8 mouse cellular contexts compared by ENCODE assay signal in genomic region chr12:91400232-91401048, GRCm38 (mm10). TPM values are rescaled to one million over a fixed set of nuclear protein-coding genes. Genes with fewer than 3 reads are reported as not detected.
A peak's percentile ranks its signal among the peaks of the same experiment; 100 is the strongest.
DNase-seq lines count a peak whose midpoint lies in the region; ATAC-seq and TF ChIP-seq lines count a peak whose summit lies in the region.

No protein-coding gene starts in this region.

- H3K27me3 ChIP-seq in hindbrain, postnatal 0 days (ENCODE audit: insufficient read depth, low read length): peaks cover 17% of the 10 kb centered on the region

- WGBS in hindbrain, postnatal 0 days: under 1% methylated on average over 38 of the region's 38 CpGs

- peak overlapping the region; percentile 90 for H3K4me2 ChIP-seq in hindbrain, postnatal 0 days (ENCODE audit: low read depth, low read length)

- 0 out of 2 replicates have a peak, but pooled peaks cover 7% of the 10 kb centered on the region for H3K4me1 ChIP-seq in hindbrain, postnatal 0 days (ENCODE audit: insufficient read depth, low read length)

- no peaks in the 10 kb centered on the region for H3K9me3 ChIP-seq in hindbrain, postnatal 0 days (ENCODE audit: low read length)

- DNase-seq in cerebellum, postnatal 4 days (ENCODE audit: low spot score in 2 of 2): peak; percentile 52 to 81
- DNase-seq in gastrocnemius, adult 18-20 months (ENCODE audit: low spot score): peak; percentile 34
- DNase-seq in hindbrain, postnatal 0 days (ENCODE audit: low spot score): peak; percentile 93
- DNase-seq in left cerebral cortex, adult 18-20 months (ENCODE audit: low spot score in 2 of 2): peak; percentile 78 to 82
- peak; percentile 67 for DNase-seq in lung, postnatal 36 days
- DNase-seq in retina, postnatal 7 days (ENCODE audit: low read depth, low spot score): peak; percentile 64
- DNase-seq in urinary bladder, postnatal 4 days (ENCODE audit: low spot score in 2 of 2): peak; percentile 44 to 74

- peak overlapping the region; percentile 44 for H3K4me3 ChIP-seq in hindbrain, postnatal 0 days (ENCODE audit: low read length)

- no peaks in the 10 kb centered on the region for H3K36me3 ChIP-seq in hindbrain, postnatal 0 days (ENCODE audit: insufficient read depth, low read length)

- peak; percentile 97 for TF ChIP-seq CTCF in hindbrain, postnatal 0 days (IDR thresholded peaks at IDR 0.05; ENCODE audit: low read depth)

- ATAC-seq in activated CD4-positive, CD25-positive, alpha-beta regulatory T cell, adult 4 months: peak; percentile 87
- peak; percentile 96 for ATAC-seq in hindbrain, postnatal 0 days

- H3K9ac ChIP-seq in hindbrain, postnatal 0 days (replicated peaks; ENCODE audit: low read length): peak overlapping the region; percentile 21; the same call in 1 of the 2 replicates

- H3K27ac ChIP-seq in hindbrain, postnatal 0 days: no peak overlapping the region

RNA-seq across cellular contexts. Expression of gene Tshr, which starts 16.1 kb away (rescaled TPM):
- polyA plus RNA-seq in activated CD4-positive, CD25-positive, alpha-beta regulatory T cell, adult 4 months (2017; shearing (Covaris generic)): not detected
- total RNA-seq in gastrocnemius, adult 18-20 months (2021): 1 to 10 TPM in 1 of 2 experiments, under 1 TPM in 1; 0.64 to 1.7 TPM
- 0.78 and 0.79 TPM in 2 replicates for total RNA-seq in hindbrain, postnatal 0 days (2014; rRNA removed)
- polyA plus RNA-seq in hindbrain, postnatal 0 days (2015; fragmentation: Nextera tagmentation; extraction: Ambion mirVana): 0.59 and 0.63 TPM in 2 replicates
- total RNA-seq in left cerebral cortex, adult 18-20 months (2021): under 1 TPM; 0.19 to 0.56 TPM

RNA-seq across cellular contexts. Expression of gene Cep128, which starts 16.2 kb away (rescaled TPM):
- polyA plus RNA-seq in activated CD4-positive, CD25-positive, alpha-beta regulatory T cell, adult 4 months (2017; shearing (Covaris generic)): 10 to 100 TPM in 1 of 2 experiments, 1 to 10 TPM in 1; 7.6 to 14.4 TPM
- total RNA-seq in gastrocnemius, adult 18-20 months (2021): under 1 TPM; 0.64 to 0.81 TPM
- total RNA-seq in hindbrain, postnatal 0 days (2014; rRNA removed): 4.3 and 4.4 TPM in 2 replicates
- polyA plus RNA-seq in hindbrain, postnatal 0 days (2015; fragmentation: Nextera tagmentation; extraction: Ambion mirVana): 3.0 and 3.8 TPM in 2 replicates
- 1 to 10 TPM; 7.5 to 8.4 TPM for total RNA-seq in left cerebral cortex, adult 18-20 months (2021)

Comparison
In these comparisons a context has a peak if more than half of its experiments do, and no peak if none do; other contexts are left out.
1. DNase-seq: peak in every context shown above with its lines; median percentile 93 in hindbrain, postnatal 0 days; 80 in left cerebral cortex, adult 18-20 months; 67 in lung, postnatal 36 days; 66 in cerebellum, postnatal 4 days; 64 in retina, postnatal 7 days; 59 in urinary bladder, postnatal 4 days; 34 in gastrocnemius, adult 18-20 months.